Mouse (Mus musculus): ENCODE data around the gene Gm28360. TPM values are rescaled to one million over a fixed set of nuclear protein-coding genes. Genes with fewer than 3 reads are reported as not detected.
"Not testable (repeated sequence)": the region's sequence is repeated elsewhere in the genome, so short reads cannot be mapped to it uniquely, and the experiment has no call there.

Gene Gm28360
- polyA plus RNA-seq (2016; fragmentation: Nextera tagmentation; extraction: Ambion mirVana): not detected in 2 replicates

DNA sequence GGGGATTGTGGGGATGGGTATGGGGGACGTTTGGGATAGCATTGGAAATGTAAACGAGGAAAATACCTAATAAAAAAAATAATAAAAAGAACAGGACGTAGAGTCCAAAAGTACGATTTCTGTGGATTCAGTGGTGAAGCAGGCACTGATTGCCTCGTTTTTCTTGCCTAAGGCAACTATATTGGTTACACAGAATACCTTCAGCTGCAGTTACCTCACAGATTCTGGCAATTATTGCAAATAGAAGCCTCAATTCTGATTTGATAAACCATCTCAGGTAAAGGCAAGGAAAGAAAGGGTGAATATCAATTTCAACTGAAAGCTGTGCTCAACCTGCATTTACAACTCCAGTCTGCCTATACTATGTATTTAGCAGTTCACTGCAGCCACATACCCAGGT lies at the start of gene Gm28360:
Gm28360 (plus strand) TSS at position 301 of the 400 bp plus-strand sequence.
- ATAC-seq (ENCODE audit: insufficient number of reproducible peaks, low FRiP score); H3K27ac ChIP-seq (ENCODE audit: poor library complexity, severe bottlenecking); H3K4me2 ChIP-seq; H3K4me1 ChIP-seq (replicated peaks); H3K27me3 ChIP-seq (replicated peaks); H3K9me3 ChIP-seq (replicated peaks); H3K36me3 ChIP-seq; H3K9ac ChIP-seq; H3K4me3 ChIP-seq: not testable (repeated sequence)
- WGBS: 55% methylated on average over 5 of the region's 5 CpGs

DNA sequence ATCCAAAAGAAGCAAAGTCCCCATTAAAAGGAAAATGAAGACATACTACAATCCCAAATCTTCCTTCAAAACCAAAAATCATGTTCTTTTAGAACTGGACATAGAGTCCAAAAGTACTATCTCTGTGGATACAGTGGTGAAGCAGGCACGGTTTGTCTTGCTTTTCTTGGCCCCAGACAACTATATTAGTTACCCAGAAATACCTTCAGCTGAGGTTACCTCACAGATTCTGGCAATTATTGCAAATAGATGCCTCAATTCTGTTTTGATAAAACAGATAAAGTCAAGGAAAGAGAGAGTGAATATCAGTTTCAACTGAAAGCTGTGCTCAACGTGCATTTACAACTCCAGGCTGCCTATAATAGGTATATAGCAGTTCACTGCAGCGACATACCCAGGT lies 49.0 kb upstream of the Gm28360 start, which contains the start of gene B020011L13Rik:
B020011L13Rik (plus strand) TSS at position 301 of the 400 bp plus-strand sequence.
- not testable (repeated sequence) for H3K27me3 ChIP-seq (replicated peaks); H3K36me3 ChIP-seq; H3K4me1 ChIP-seq (replicated peaks); ATAC-seq (ENCODE audit: insufficient number of reproducible peaks, low FRiP score); H3K9me3 ChIP-seq (replicated peaks); H3K4me3 ChIP-seq; H3K9ac ChIP-seq; H3K27ac ChIP-seq (ENCODE audit: poor library complexity, severe bottlenecking); H3K4me2 ChIP-seq
- WGBS: 49% methylated on average over 3 of the region's 3 CpGs

DNA sequence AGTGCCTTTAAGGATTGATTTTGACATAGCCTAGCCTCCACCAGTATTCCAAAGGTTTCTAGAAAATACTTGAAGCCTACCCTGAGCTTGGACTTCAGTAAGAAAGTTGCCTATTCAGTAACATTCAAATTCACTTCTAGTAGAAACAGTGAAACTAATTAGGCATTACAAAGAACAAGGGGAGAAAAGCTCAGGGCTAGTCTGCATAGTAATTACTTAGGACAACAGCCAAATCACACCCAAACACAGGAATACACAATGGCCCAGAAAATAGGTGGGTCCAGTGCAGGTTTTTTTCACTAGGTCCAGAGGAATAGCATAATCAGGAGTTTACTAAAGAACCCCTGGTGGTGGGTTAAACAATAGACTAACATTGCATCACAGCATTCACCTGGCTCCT lies 13.6 kb upstream of the Gm28360 start:
- H3K27ac ChIP-seq (ENCODE audit: poor library complexity, severe bottlenecking); H3K4me3 ChIP-seq; ATAC-seq (ENCODE audit: insufficient number of reproducible peaks, low FRiP score); H3K4me2 ChIP-seq; H3K9ac ChIP-seq; H3K4me1 ChIP-seq (replicated peaks); H3K27me3 ChIP-seq (replicated peaks); H3K36me3 ChIP-seq: not testable (repeated sequence)
- peaks cover 12% of the 10 kb centered on the region for H3K9me3 ChIP-seq (replicated peaks)

DNA sequence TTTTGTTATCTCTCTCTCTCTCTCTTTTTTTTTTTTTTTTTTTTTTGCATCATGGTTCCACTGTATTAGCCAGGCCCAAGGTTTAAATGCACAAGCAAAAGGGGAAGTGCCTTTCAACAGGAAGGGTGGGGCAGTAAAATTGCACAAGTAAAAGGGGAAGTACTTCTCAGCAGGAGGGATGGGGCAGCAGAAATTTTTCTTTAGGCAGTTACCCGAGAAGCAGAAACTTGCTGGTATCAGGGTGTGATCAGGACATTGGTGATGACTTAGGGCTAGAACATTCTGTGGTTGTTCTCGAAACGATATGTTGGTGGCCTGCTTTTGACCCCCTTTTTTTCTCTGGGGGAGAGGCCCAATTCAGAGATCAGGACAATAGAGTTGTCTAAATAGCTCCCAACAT lies 21.8 kb downstream of the Gm28360 start:
- H3K27ac ChIP-seq (ENCODE audit: poor library complexity, severe bottlenecking); H3K4me1 ChIP-seq (replicated peaks); H3K36me3 ChIP-seq; H3K27me3 ChIP-seq (replicated peaks); H3K4me2 ChIP-seq; H3K4me3 ChIP-seq; ATAC-seq (ENCODE audit: insufficient number of reproducible peaks, low FRiP score); H3K9ac ChIP-seq: not testable (repeated sequence)
- WGBS: 81% methylated on average over 3 of the region's 3 CpGs
- peaks cover 12% of the 10 kb centered on the region for H3K9me3 ChIP-seq (replicated peaks)

Other genes with a start within 250 kb of the Gm28360 start
- gene Gm28363, start 132.9 kb upstream of the Gm28360 start, polyA plus RNA-seq (2016; fragmentation: Nextera tagmentation; extraction: Ambion mirVana): not detected in 2 replicates
- not detected in 2 replicates for gene B020011L13Rik, start 48.9 kb upstream of the Gm28360 start, polyA plus RNA-seq (2016; fragmentation: Nextera tagmentation; extraction: Ambion mirVana)
- not detected in 2 replicates for gene Gm28168, start 97.9 kb downstream of the Gm28360 start, polyA plus RNA-seq (2016; fragmentation: Nextera tagmentation; extraction: Ambion mirVana)
- gene Gm7145, start 135.9 kb downstream of the Gm28360 start, polyA plus RNA-seq (2016; fragmentation: Nextera tagmentation; extraction: Ambion mirVana): not detected in 2 replicates